Mouse (Mus musculus): ENCODE data around the gene Daam1.
"Not testable (repeated sequence)": the region's sequence is repeated elsewhere in the genome, so short reads cannot be mapped to it uniquely, and the experiment has no call there.

Daam1 gene

GRCm38 (mm10) chr12:71834041-71834440, 3.2 kb downstream of the Daam1 start:
- DNase-seq (ENCODE audit: low spot score in 2 of 2), result no peak

DNA sequence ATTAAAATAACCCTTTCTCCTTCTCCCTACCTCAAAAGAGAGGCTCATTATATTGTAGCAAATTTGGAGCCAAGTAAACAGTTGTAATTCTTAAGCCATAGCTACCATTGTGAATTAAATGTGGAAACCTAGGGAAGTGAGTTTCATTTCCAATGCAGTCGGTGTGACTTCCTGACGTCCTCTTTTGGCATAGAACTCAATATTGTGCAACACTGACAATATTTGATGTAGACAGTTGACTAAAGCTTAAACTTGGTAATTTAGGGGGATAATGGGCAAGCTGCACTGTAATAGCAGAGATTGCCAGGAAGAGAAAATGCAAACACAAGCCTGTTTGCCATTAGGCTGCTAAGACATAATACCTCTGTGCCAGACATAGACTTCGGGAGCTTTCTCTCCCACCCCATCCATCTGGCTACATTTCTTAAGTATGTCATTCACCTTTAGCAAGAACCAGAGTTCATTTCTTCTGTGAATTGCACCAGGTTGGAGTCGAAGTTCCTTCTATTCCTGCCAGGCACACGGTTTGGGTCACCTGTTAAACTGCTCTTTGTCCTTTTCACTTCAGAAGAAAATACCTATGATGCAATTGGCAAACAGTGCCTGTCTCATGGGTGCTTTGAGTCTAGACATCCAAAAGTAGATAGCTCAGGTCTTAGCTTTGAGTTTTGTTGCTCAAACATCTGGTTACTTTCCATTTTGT, 5.2 kb downstream of the Daam1 start:
- no peak for DNase-seq (ENCODE audit: low spot score in 2 of 2)

DNA sequence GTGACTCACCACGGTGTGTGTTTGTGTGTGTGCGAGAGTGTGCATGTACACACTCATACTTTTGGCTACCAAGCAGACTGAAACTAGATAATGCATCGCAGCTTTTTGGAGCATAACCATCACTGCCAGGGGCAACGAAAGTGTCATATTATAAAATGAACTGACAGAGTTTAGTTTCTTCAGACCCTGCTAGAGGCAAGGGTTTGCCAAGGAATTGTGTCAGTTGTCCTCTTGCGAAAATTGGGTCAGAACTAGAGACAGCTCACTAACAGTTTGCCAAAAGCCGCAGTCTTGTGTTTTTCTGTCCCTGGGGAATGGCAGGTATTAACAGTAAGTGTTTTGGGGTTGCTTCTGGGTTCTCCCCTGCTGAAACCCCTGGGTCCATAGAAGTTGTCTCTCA, 5.9 kb downstream of the Daam1 start:
- DNase-seq (ENCODE audit: low spot score in 2 of 2), result no peak

DNA sequence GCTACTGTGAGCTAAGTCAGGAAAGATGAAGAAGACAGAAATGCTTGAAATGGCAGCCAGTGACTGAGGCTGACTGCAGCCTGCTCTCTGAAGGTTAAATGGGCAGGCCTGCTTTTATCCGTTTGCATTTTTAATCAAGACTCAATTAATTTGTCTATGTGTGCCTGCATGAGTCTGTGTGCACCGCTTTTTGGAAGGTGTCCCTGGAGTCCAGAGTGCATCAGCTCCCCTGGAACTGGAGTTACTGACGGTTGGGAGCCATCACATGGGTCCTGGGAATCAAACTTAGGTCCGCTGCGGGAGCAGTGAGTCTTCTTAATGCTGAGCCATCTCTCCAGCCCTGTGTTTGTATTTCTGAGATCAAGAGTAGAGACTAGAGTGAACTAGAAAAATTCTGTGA, 6.7 kb downstream of the Daam1 start:
- no peak for DNase-seq (ENCODE audit: low spot score in 2 of 2)

GRCm38 (mm10) chr12:71838230-71838629, 7.4 kb downstream of the Daam1 start:
- no peak for DNase-seq (ENCODE audit: low spot score in 2 of 2)

- no peak for DNase-seq (ENCODE audit: low spot score in 2 of 2)
These were observed 8.8 kb downstream of the Daam1 start for GRCm38 (mm10) chr12:71839653-71840052.

- no peak for DNase-seq (ENCODE audit: low spot score in 2 of 2)
These were observed 9.7 kb downstream of the Daam1 start for GRCm38 (mm10) chr12:71840430-71841186.

DNA sequence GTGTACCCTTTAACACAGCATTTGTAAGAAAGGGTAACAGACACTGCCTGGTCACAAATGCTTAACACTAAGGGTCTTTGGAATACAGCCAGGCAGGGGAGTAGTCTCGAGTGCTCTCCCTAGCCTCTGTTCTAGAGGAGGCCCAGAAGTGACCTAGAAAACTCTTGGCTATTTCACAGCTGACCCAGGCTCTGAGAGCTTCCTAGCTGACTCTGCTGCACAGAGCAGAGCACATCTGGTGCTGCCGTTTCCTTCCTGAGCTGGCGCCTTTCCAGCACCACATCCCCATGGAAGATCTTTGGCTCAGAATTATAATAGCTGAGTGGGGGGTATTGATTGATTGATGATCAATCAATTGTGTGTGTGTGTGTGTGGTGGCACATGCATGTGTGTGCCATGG, 11.1 kb downstream of the Daam1 start:
- DNase-seq (ENCODE audit: low spot score in 2 of 2), result no peak

DNA sequence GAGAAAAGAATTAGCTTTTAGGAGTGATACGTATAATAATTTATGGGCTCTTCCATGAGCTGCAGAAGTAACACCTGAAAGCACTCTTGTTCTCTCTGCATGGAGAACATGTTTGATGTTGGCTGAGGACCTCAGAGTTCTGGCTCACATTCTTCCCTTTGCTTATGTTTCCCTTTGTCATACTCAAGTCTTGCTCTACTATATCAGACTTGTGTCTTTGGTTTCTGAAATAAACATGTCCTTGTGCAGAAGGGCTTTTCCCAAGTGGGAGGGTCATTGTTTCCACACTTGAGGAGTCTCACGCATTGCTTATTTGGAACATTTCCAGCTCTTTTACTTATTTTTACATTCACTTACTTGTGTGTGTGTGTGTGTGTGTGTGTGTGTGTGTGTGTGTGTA, 11.7 kb downstream of the Daam1 start:
- DNase-seq (ENCODE audit: low spot score in 2 of 2), result no peak

DNA sequence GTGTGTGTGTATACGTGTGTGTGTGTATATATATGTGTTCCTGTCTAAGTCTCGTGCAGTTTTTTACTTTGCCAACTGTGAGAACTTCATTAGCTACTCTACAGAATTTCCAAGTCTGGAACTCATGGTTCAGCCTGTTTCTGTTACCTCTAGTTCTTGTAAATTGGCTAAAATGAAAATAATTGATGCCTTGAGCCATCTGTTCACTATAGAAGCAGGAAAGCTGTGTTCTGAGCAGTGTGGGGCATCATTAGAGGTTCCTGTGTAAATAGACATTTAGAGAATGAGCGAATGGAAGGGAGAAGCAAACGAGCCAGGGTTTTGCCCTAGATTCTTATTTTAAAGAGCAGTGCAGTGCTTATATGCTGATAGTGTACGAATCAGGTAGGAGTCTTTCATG, 14.6 kb downstream of the Daam1 start:
- no peak for DNase-seq (ENCODE audit: low spot score in 2 of 2)

DNA sequence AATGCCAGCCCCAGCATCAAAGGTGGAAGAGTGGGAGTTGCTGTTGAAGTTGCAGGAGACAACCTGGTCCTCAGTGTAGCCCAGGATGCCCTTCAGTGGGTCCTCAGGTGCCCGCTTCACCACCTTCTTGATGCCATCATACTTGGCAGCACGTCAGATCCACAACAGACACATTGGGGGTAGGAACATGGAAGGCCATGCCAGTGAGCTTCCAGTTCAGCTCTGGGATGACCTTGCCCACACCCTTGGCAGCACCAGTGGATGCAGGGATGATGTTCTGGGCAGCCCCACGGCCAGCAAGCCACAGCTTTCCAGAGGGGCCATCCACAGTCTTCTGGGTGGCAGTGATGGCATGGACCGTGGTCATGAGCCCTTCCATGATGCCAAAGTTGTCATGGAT, 15.5 kb downstream of the Daam1 start:
- not testable (repeated sequence) for DNase-seq (ENCODE audit: low spot score in 2 of 2)

DNA sequence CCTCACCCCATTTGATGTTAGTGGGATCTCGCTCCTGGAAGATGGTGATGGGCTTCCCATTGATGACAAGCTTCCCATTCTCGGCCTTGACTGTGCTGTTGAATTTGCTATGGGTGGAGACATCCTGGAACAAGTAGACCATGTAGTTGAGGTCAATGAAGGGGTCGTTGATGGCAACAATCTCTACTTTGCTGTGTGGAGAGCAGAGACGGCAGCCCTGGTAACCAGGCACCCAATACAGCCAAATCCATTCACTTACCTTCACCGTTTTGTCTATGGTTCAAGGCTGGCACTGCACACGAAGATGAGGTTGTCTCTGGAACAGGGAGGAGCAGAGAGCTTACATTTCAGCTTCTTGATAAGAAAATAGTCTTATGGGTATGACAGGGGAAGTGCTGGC, 16.1 kb downstream of the Daam1 start:
- not testable (repeated sequence) for DNase-seq (ENCODE audit: low spot score in 2 of 2)

- no peak for DNase-seq (ENCODE audit: low spot score in 2 of 2)
These were observed 16.7 kb downstream of the Daam1 start for GRCm38 (mm10) chr12:71847617-71848016.

- DNase-seq (ENCODE audit: low spot score in 2 of 2), result no peak
These were observed 17.3 kb downstream of the Daam1 start for GRCm38 (mm10) chr12:71848037-71848776.

GRCm38 (mm10) chr12:71849051-71849450, 18.2 kb downstream of the Daam1 start:
- no peak for DNase-seq (ENCODE audit: low spot score in 2 of 2)

GRCm38 (mm10) chr12:71850135-71850534, 19.3 kb downstream of the Daam1 start:
- DNase-seq (ENCODE audit: low spot score in 2 of 2), result no peak

DNA sequence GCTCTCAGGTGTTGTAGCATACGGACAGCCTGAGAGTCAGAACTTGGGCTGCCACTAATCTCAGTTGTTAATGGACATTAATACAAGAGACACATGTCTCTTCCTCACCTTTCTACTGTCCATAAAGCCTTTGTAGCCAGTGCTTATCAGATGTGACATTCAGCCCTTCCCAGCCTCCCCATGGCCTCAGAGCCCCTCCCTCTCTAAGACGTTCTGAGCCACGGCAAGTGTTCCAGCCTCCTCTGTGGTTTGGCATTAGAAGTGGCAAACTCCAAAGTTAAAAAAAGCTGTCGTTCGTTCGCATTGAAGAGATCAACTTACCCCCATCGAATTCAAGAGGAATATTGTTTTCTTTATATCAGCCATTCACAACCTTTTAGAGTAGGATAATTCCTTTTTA, 21.8 kb downstream of the Daam1 start:
- DNase-seq (ENCODE audit: low spot score in 2 of 2), result no peak

DNA sequence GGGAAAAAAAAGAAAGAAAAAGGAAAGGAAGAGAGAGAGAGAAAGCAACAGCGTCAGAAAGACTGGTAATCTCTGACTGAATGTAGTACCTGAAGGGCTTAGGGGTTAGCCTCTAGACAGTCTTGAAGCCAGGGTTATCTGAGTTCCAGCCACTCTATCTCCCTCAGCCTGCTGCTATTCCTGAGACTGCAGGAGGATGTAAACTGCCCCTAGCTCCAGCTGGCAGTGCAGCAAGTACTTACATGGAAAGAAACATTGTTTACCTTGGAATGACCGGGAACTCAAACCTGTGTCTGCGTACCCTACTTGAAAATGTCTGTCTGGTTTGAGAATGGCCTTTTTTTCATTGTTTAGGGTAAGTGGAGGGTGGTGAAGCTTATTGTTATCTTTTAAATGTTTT, 22.8 kb downstream of the Daam1 start:
- DNase-seq (ENCODE audit: low spot score in 2 of 2), result no peak

DNA sequence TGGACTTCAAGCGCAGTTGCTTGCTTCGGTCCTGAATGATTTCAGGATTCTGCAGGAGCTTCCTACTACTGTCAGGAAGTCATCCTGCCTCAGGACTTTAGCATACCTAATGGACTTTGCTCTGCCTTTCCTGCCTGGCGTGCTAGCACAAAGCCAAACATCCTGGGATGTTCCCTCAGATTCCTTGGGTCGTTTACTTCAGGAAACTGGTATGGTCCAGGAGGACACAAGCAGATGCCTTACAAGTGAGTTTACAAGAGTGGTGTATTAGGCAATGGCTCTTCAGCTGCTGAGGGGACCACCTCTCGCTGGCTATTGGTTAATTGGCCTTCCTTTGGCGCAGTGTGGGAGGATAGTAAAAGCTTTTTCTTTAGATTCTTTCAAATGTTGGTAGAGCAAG, 23.3 kb downstream of the Daam1 start:
- DNase-seq (ENCODE audit: low spot score in 2 of 2), result no peak

DNA sequence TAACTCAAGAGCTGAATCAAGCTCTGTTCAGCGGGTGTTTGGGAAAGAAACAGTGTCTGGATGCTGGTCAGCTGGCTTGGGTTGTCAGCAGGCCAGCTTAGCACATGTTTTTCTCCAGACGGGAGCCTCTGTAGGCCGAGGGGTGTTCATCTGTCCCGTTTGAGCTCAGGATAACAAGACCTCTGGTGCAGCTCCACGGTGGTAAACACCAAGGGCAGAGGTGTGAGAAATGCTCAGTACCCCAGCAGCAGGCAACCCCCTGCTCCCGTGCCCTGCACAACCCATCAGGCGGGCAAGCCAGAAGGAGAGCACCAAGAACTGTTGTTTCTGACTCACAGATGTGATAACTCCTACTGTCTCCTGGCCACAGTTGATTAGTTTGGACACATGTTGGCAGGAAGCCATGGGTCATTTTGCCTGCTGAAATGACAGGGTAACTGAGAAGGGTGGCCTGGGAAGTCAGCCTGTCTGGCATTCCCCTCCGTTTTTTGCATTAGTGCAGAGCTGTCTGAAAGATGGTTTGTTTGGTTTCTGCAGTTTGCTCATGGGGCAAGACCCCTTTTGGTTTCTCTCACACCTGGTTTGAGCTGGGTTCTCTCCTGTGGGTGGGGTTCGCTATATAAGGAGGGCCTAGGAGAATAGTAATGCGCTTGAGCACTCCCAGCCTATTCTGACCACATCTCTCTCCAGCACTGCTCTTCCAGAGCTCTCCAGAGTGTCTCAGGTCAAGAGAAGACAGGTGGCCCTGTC, 25.0 kb downstream of the Daam1 start:
- no peak for DNase-seq (ENCODE audit: low spot score in 2 of 2)

- DNase-seq (ENCODE audit: low spot score in 2 of 2), result no peak
These were observed 25.5 kb downstream of the Daam1 start for GRCm38 (mm10) chr12:71856480-71856754.

DNA sequence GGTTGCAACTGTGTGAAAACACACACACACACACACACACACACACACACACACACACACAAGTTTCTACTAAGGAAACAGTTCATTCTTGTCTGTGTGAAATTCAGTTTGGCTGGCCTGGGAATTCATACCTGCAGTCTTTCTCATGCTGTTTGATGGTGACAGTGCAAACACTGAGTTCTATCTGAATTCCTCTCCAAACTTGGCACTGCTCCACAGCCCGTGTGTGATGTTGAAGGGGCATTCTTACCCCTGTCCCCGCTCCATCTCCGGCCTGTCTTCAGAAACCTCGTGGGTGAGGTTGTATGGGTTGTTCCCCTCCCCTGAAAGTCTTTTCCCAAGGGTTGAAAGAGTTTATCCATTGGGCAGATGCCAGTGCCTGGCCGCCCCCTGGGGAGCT, 28.2 kb downstream of the Daam1 start:
- no peak for DNase-seq (ENCODE audit: low spot score in 2 of 2)
